Mouse (Mus musculus) heart, adult 2 months (tissue): ENCODE measurements around the gene Rrp8.

Experiments used
- CTCF ChIP-seq: fragments of 200-600 bp; IDR thresholded peaks from 2 replicates; pipeline ENCODE4 v1.8.1; 2022; ENCODE audit warnings: antibody characterized with exemption, mild to moderate bottlenecking, moderate library complexity
- EP300 ChIP-seq: fragments of 200-500 bp; IDR thresholded peaks from 2 replicates; pipeline ENCODE4 v1.6.1; 2011; ENCODE audit warnings: low read depth, low read length, control low read depth; ENCODE audit not compliant: insufficient read depth
- POLR2A ChIP-seq: fragments of 200-500 bp; IDR thresholded peaks from 2 replicates; pipeline ENCODE4 v1.6.1; 2011; ENCODE audit warnings: mild to moderate bottlenecking, low read depth, low read length, control low read depth; ENCODE audit not compliant: insufficient read depth

DNA sequence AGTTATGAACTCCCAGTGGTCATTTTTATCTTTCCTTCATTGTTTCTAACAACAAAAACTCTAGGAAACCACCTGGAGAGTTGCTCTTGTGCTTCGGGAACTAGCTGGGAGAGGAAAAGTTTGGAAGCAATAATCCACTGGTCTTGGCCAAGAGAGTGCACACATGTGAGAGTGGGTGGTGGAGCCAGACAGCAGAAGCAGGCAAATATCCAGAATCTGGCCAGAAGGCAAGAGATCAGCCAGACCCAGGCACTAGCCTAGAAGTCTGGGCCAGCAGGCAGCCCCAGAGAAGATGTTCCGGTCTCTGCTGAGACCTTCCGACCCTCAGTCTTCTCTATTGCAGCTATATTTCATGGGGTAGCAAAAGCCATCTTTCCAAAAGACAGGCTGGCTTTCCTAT lies 32.8 kb upstream of the Rrp8 start:
- no peak for TF ChIP-seq CTCF
- no peak for TF ChIP-seq POLR2A
- TF ChIP-seq EP300 = no peak
